Mouse (Mus musculus): ENCODE results near the gene Tnnc1.

Tnnc1 gene

GRCm38 (mm10) chr14:31260932-31261331 lies 52.8 kb downstream of the Tnnc1 start:
- DNase-seq: no peak
